Mouse (Mus musculus) small intestine, adult 2 months (tissue): ENCODE data around the gene Pi4ka.

Source experiments
- CTCF ChIP-seq: fragments of 200-500 bp; IDR thresholded peaks from 2 replicates; pipeline ENCODE4 v1.5.1; 2012; ENCODE audit warnings: low read depth, mild to moderate bottlenecking, control low read depth, inconsistent platforms, low read length, moderate library complexity, mixed read lengths; ENCODE audit not compliant: insufficient replicate concordance, insufficient read length; ENCODE audit errors: extremely low read depth
- POLR2A ChIP-seq: fragments of 200-500 bp; IDR thresholded peaks from 2 replicates; pipeline ENCODE4 v1.6.1; 2012; ENCODE audit warnings: low read depth, mild to moderate bottlenecking, control low read depth, inconsistent platforms, low read length, moderate library complexity

- no peak for TF ChIP-seq CTCF
- TF ChIP-seq POLR2A, result no peak
These were observed 172.2 kb downstream of the Pi4ka start for GRCm38 (mm10) chr16:17233702-17234498.
